Mouse (Mus musculus) liver, adult 2 months (tissue): ENCODE results near the gene Casc3.

ENCODE experiments used
- CTCF ChIP-seq: fragments of 200-500 bp; IDR thresholded peaks from 2 replicates; pipeline ENCODE4 v1.5.1; 2011; ENCODE audit warnings: low read depth, low read length, control low read depth
- POLR2A ChIP-seq: fragments of 200-500 bp; IDR thresholded peaks from 2 replicates; pipeline ENCODE4 v1.6.1; 2011; ENCODE audit warnings: low read length, control low read depth; ENCODE audit not compliant: insufficient read depth; ENCODE audit errors: extremely low read depth

GRCm38 (mm10) chr11:98787229-98787628 lies 17.5 kb upstream of the Casc3 start:
- no peak for TF ChIP-seq POLR2A
- TF ChIP-seq CTCF: peak; percentile 30
